Mouse (Mus musculus) thymus, adult 2 months (tissue): ENCODE measurements at regions not wholly inside any gene's neighbourhood (a gene's known extent, or its start where the extent isn't known, plus 50 kb on each side); places are given as distances from the start of the nearest gene placed in this dataset.

Source experiments
- DNase-seq: peaks from one replicate; pipeline ENCODE4 v3.0.0; 2021
- H3K27ac ChIP-seq: fragments of 200-500 bp; 2 replicates; pipeline ENCODE4 v1.5.1; 2012; ENCODE audit warnings: low read length, control low read depth; ENCODE audit not compliant: control insufficient read depth, insufficient read depth
- H3K27me3 ChIP-seq: fragments of 200-500 bp; 2 replicates; pipeline ENCODE4 v1.6.1; 2012; ENCODE audit warnings: mild to moderate bottlenecking, low read length, moderate library complexity, mixed read lengths; ENCODE audit not compliant: control insufficient read depth, insufficient read depth
- H3K36me3 ChIP-seq: fragments of 200-500 bp; 2 replicates; pipeline ENCODE4 v1.6.1; 2012; ENCODE audit warnings: mild to moderate bottlenecking, low read length, moderate library complexity; ENCODE audit not compliant: control insufficient read depth, insufficient read depth
- H3K4me1 ChIP-seq: fragments of 200-500 bp; replicated peaks from 2 replicates; pipeline ENCODE4 v1.6.1; 2012; ENCODE audit warnings: low read length; ENCODE audit not compliant: control insufficient read depth, insufficient read depth
- H3K4me3 ChIP-seq: fragments of 200-500 bp; 2 replicates; pipeline ENCODE4 v1.5.1; 2012; ENCODE audit warnings: mild to moderate bottlenecking, low read length, control low read depth, moderate library complexity; ENCODE audit not compliant: control insufficient read depth, insufficient read depth
- CTCF ChIP-seq: fragments of 200-500 bp; IDR thresholded peaks from 2 replicates; pipeline ENCODE4 v1.5.1; 2012; ENCODE audit warnings: mild to moderate bottlenecking, control low read depth, low read length, moderate library complexity, borderline replicate concordance; ENCODE audit not compliant: control insufficient read depth, poor library complexity, insufficient read depth; ENCODE audit errors: extremely low read depth
- POLR2A ChIP-seq: fragments of 200-500 bp; IDR thresholded peaks from 2 replicates; pipeline ENCODE4 v1.6.1; 2012; ENCODE audit warnings: mild to moderate bottlenecking, low read length, control low read depth, moderate library complexity; ENCODE audit not compliant: control insufficient read depth, poor library complexity, insufficient read depth; ENCODE audit errors: extremely low read depth
- WGBS: fragments of 180-500 bp; shearing (Covaris S2); methylation state at CpG from one replicate; pipeline ENCODE4 v1.1.7; 2018; 5-methylcytosine and 5-hydroxymethylcytosine counted together

GRCm38 (mm10) chr7:125263756-125264155 is 180.7 kb upstream of the Kdm8 start:
- 62% methylated on average over 2 of the region's 2 CpGs for WGBS

GRCm38 (mm10) chr7:125270711-125271110 is 173.8 kb upstream of the Kdm8 start:
- no peaks in the 10 kb centered on the region for H3K36me3 ChIP-seq
- H3K4me3 ChIP-seq, result no peak overlapping the region
- WGBS, result 53% methylated on average over 3 of the region's 3 CpGs
- no peaks in the 10 kb centered on the region for H3K27me3 ChIP-seq
- TF ChIP-seq CTCF (no peak), POLR2A (no peak)
- H3K4me1 ChIP-seq, result no peaks in the 10 kb centered on the region
- DNase-seq, result no peak
- H3K27ac ChIP-seq, result no peak overlapping the region

More at GRCm38 (mm10) chr7:125263756-125264155, 180.7 kb upstream of the Kdm8 start:
- Histone ChIP-seq H3K27ac (no peak overlapping the region), H3K36me3 (no peaks in the 10 kb centered on the region), H3K4me3 (no peak overlapping the region), H3K27me3 (no peaks in the 10 kb centered on the region), H3K4me1 (no peaks in the 10 kb centered on the region)
- DNase-seq, result no peak
- TF ChIP-seq CTCF (no peak), POLR2A (no peak)

- H3K27ac ChIP-seq, result no peak overlapping the region
- H3K36me3 ChIP-seq, result no peaks in the 10 kb centered on the region
- TF ChIP-seq CTCF (no peak), POLR2A (no peak)
- H3K27me3 ChIP-seq, result no peaks in the 10 kb centered on the region
- no peak overlapping the region for H3K4me3 ChIP-seq
- DNase-seq, result no peak
- no peaks in the 10 kb centered on the region for H3K4me1 ChIP-seq
- 92% methylated on average over 4 of the region's 4 CpGs for WGBS
Observed at GRCm38 (mm10) chr7:125271356-125271755, 173.1 kb upstream of the Kdm8 start.

- H3K4me3 ChIP-seq, result no peak overlapping the region
- H3K4me1 ChIP-seq, result no peaks in the 10 kb centered on the region
- DNase-seq, result no peak
- WGBS, result 80% methylated on average over 3 of the region's 3 CpGs
- no peak overlapping the region for H3K27ac ChIP-seq
- no peaks in the 10 kb centered on the region for H3K27me3 ChIP-seq
- TF ChIP-seq CTCF (no peak), POLR2A (no peak)
- H3K36me3 ChIP-seq, result no peaks in the 10 kb centered on the region
Observed at GRCm38 (mm10) chr7:125281371-125281770, 163.1 kb upstream of the Kdm8 start.

- Histone ChIP-seq H3K4me1 (no peaks in the 10 kb centered on the region), H3K27ac (no peak overlapping the region), H3K4me3 (no peak overlapping the region), H3K36me3 (no peaks in the 10 kb centered on the region), H3K27me3 (no peaks in the 10 kb centered on the region)
- TF ChIP-seq POLR2A (no peak), CTCF (no peak)
- 69% methylated on average over 2 of the region's 2 CpGs for WGBS
- DNase-seq, result no peak
Observed at GRCm38 (mm10) chr7:125295226-125295625, 149.2 kb upstream of the Kdm8 start.

GRCm38 (mm10) chr7:125308433-125308832 is 136.0 kb upstream of the Kdm8 start:
- Histone ChIP-seq H3K27ac (no peak overlapping the region), H3K27me3 (no peaks in the 10 kb centered on the region), H3K4me1 (no peaks in the 10 kb centered on the region), H3K36me3 (no peaks in the 10 kb centered on the region), H3K4me3 (no peak overlapping the region)
- no peak for TF ChIP-seq POLR2A
- TF ChIP-seq CTCF, result no peak
- DNase-seq, result no peak
- 87% methylated on average over 3 of the region's 3 CpGs for WGBS

GRCm38 (mm10) chr7:125310971-125311370 is 133.5 kb upstream of the Kdm8 start:
- no peak overlapping the region for H3K4me3 ChIP-seq
- WGBS, result 90% methylated on average over 4 of the region's 4 CpGs
- no peak overlapping the region for H3K27ac ChIP-seq
- no peaks in the 10 kb centered on the region for H3K27me3 ChIP-seq
- no peak for DNase-seq
- H3K36me3 ChIP-seq, result no peaks in the 10 kb centered on the region
- TF ChIP-seq CTCF (no peak), POLR2A (no peak)
- H3K4me1 ChIP-seq, result no peaks in the 10 kb centered on the region
